21 mouse cellular contexts compared by ENCODE assay signal in the genomic region with DNA sequence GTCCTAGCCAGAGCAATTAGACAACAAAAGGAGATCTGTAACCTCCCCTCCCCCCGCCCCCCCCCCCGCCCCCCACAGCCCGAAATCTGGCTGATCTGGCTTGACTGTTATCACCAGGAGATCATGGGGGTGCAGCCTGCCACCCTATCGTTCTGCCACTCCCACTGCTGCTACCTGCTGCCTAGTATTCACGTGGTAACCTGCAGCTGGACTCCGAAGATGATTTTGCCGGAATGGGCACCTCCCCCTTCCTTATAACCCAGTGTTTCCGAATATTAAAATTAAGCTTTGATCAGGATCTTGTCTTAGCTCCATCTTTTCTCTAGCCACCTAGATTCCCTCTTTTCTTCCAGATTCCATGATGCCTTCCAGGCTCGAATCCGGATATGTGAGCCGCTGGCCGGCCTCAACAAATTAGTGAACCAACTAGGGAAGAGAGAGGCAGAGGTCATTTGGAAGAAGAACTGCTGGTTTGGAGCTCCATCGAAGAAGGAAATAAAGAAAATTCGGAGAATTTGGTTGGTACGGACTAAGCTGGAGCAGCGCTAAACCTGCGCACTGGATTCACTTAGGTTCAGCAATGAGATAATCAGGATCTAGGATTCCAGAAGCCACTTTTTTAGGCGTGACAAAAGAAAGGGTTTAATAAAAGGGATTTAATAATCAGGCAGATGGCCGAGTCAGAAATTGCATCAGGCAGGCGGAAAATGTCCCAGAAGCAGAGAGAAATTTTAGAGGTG. TPM values are rescaled to one million over a fixed set of nuclear protein-coding genes. Genes with fewer than 3 reads are reported as not detected.
DNase-seq lines count a peak whose midpoint lies in the region; ATAC-seq lines count a peak whose summit lies in the region.
"Had no signal": no experiment of that assay in that cellular context is flagged by ENCODE, and none has a peak within 500 bp of the region (broad histone marks: within the 10 kb centered on the region; RNA-seq: fewer than 3 reads in every experiment).

No protein-coding gene starts in this region.

- no peak overlapping the region for H3K27ac ChIP-seq in midbrain, embryonic 12.5 days (replicated peaks)
- H3K27ac ChIP-seq in midbrain, embryonic 16.5 days (ENCODE audit: low read length), result no peak overlapping the region
- H3K27ac ChIP-seq: embryonic facial prominence, embryonic 15.5 days; forebrain, embryonic 10.5 days; gastrocnemius, adult 2 months; heart, embryonic 13.5 days had no signal

- H3K4me1 ChIP-seq in midbrain, embryonic 12.5 days, result no peaks in the 10 kb centered on the region
- no peaks in the 10 kb centered on the region for H3K4me1 ChIP-seq in midbrain, embryonic 16.5 days (ENCODE audit: control insufficient read depth, insufficient read depth, low read length)
- H3K4me1 ChIP-seq: embryonic facial prominence, embryonic 15.5 days; heart, embryonic 13.5 days had no signal

- no peak overlapping the region for H3K4me3 ChIP-seq in midbrain, embryonic 12.5 days
- no peak overlapping the region for H3K4me3 ChIP-seq in midbrain, embryonic 16.5 days (ENCODE audit: low read depth, low read length)
- H3K4me3 ChIP-seq: embryonic facial prominence, embryonic 15.5 days; erythroblast, embryonic 14.5 days; forebrain, embryonic 10.5 days; gastrocnemius, adult 2 months; heart, embryonic 13.5 days had no signal

- H3K9ac ChIP-seq in midbrain, embryonic 12.5 days (replicated peaks), result no peak overlapping the region
- no peak overlapping the region for H3K9ac ChIP-seq in midbrain, embryonic 16.5 days (ENCODE audit: low read depth, low read length)
- H3K9ac ChIP-seq: embryonic facial prominence, embryonic 15.5 days; heart, embryonic 13.5 days had no signal

- 53% methylated on average over 18 of the region's 20 CpGs for WGBS in midbrain, embryonic 12.5 days
- WGBS in midbrain, embryonic 16.5 days, result 52% methylated on average over 19 of the region's 20 CpGs

- no peak overlapping the region for H3K4me2 ChIP-seq in midbrain, embryonic 12.5 days (replicated peaks)
- no peak overlapping the region for H3K4me2 ChIP-seq in midbrain, embryonic 16.5 days (ENCODE audit: low read length)
- H3K4me2 ChIP-seq: embryonic facial prominence, embryonic 15.5 days; heart, embryonic 13.5 days had no signal

- peak; percentile 69; the same call in 1 of the 2 replicates for ATAC-seq in midbrain, embryonic 12.5 days (ENCODE audit: low FRiP score, low read depth)
- no peak for ATAC-seq in midbrain, embryonic 16.5 days
- ATAC-seq: forebrain, embryonic 14.5 days; hindbrain, embryonic 16.5 days; Patski had no signal

- H3K36me3 ChIP-seq in midbrain, embryonic 12.5 days, result no peaks in the 10 kb centered on the region
- H3K36me3 ChIP-seq in midbrain, embryonic 16.5 days (ENCODE audit: control insufficient read depth, insufficient read depth, low read length), result no peaks in the 10 kb centered on the region
- H3K36me3 ChIP-seq: embryonic facial prominence, embryonic 15.5 days; forebrain, embryonic 10.5 days; heart, embryonic 13.5 days had no signal

- no peaks in the 10 kb centered on the region for H3K9me3 ChIP-seq in midbrain, embryonic 12.5 days
- no peaks in the 10 kb centered on the region for H3K9me3 ChIP-seq in midbrain, embryonic 16.5 days (replicated peaks; ENCODE audit: control insufficient read depth, low read length, poor library complexity, severe bottlenecking)
- H3K9me3 ChIP-seq: embryonic facial prominence, embryonic 15.5 days; forebrain, embryonic 10.5 days had no signal

- peak; percentile 10 for DNase-seq in R1 (ENCODE audit: low read depth, low spot score)
- DNase-seq in retina, embryonic 14.5 days (ENCODE audit: low spot score), result peak; percentile 60
- no peak for DNase-seq in heart, adult 8-10 months (ENCODE audit: low spot score)
- DNase-seq in right cerebral cortex, adult 18-20 months, result no peak
- DNase-seq: adrenal gland, adult 2 months; adrenal gland, postnatal 25 days; cerebellum, adult 2 months; gastrocnemius, adult 2 months; gastrocnemius, postnatal 25 days; heart, postnatal 36 days had no signal

- no peaks in the 10 kb centered on the region for H3K27me3 ChIP-seq in midbrain, embryonic 12.5 days
- no peaks in the 10 kb centered on the region for H3K27me3 ChIP-seq in midbrain, embryonic 16.5 days (ENCODE audit: control insufficient read depth, insufficient read depth, low read depth, low read length)
- H3K27me3 ChIP-seq: embryonic facial prominence, embryonic 15.5 days; heart, embryonic 13.5 days; Patski had no signal

RNA-seq across cellular contexts. Expression of gene Akr1c19, which starts 16.8 kb away (rescaled TPM):
- polyA plus RNA-seq in midbrain, embryonic 12.5 days (2016; fragmentation: Nextera tagmentation; extraction: Ambion mirVana), result 0.48 and 1.1 TPM in 2 replicates
- polyA plus RNA-seq in midbrain, embryonic 16.5 days (2015; fragmentation: Nextera tagmentation; extraction: Ambion mirVana), result 7.4 and 8.4 TPM in 2 replicates
- 1 to 10 TPM; 1.7 to 2.3 (median 1.8) TPM for total RNA-seq in heart, adult 8-10 months (2022)
- total RNA-seq: granulocyte monocyte progenitor cell, adult 5-6 weeks; MEL had no signal
- polyA plus RNA-seq: adrenal gland, adult 2 months; cerebellum, adult 2 months had no signal

RNA-seq across cellular contexts. Expression of gene Akr1c13, which starts 20.8 kb away (rescaled TPM):
- polyA plus RNA-seq in midbrain, embryonic 12.5 days (2016; fragmentation: Nextera tagmentation; extraction: Ambion mirVana), result 0.19 and 0.31 TPM in 2 replicates
- polyA plus RNA-seq in midbrain, embryonic 16.5 days (2015; fragmentation: Nextera tagmentation; extraction: Ambion mirVana), result 1.2 and 1.5 TPM in 2 replicates
- 1 to 10 TPM in 3 of 4 experiments, under 1 TPM in 1; 0.76 to 2.2 (median 1.8) TPM for total RNA-seq in heart, adult 8-10 months (2022)
- polyA plus RNA-seq: erythroblast, embryonic 14.5 days had no signal

Comparison
In these comparisons a context has a peak if more than half of its experiments do, and no peak if none do; other contexts are left out.
1. DNase-seq: peak in R1 (single experiment) and retina, embryonic 14.5 days (single experiment); none in heart, adult 8-10 months (single experiment) and right cerebral cortex, adult 18-20 months (single experiment).